Comparison of ENCODE assay signal across 10 mouse cellular contexts in genomic region chr3:27345526-27345925, GRCm38 (mm10). TPM values are rescaled to one million over a fixed set of nuclear protein-coding genes. Genes with fewer than 3 reads are reported as not detected.
DNase-seq lines count a peak whose midpoint lies in the region.
"Had no signal": no experiment of that assay in that cellular context is flagged by ENCODE, and none has a peak within 500 bp of the region (broad histone marks: within the 10 kb centered on the region; RNA-seq: fewer than 3 reads in every experiment).

No protein-coding gene starts in this region.

- DNase-seq in 3T3-L1 (ENCODE audit: low read depth, low spot score): peak; percentile 37
- peak; percentile 75 for DNase-seq in B cell, adult 2 months
- DNase-seq in adrenal gland, postnatal 36 days: peak; percentile 57 to 65
- peak; percentile 40 to 59 for DNase-seq in heart, postnatal 14 days
- DNase-seq in lung, postnatal 4 days: peak; percentile 44 to 71
- peak; percentile 79 for DNase-seq in thymus, postnatal 0 days (ENCODE audit: low spot score)
- DNase-seq in layer of hippocampus, postnatal 10 days (ENCODE audit: low spot score in 2 of 2): no peak
- no peak for DNase-seq in left cerebral cortex, postnatal 25 days (ENCODE audit: low spot score in 2 of 2)

- intact Hi-C loops in heart, postnatal 14 days (cut with DNase I): loop anchor here (10.0 kb wide), 1 partner anchor 161 kb away; the partner anchor contains the start of gene Nceh1
- intact Hi-C loops in left cerebral cortex, postnatal 25 days (cut with DNase I): no loop called here

RNA-seq across cellular contexts. Expression of gene Ghsr, which starts 25.6 kb away (rescaled TPM):
- not detected for total RNA-seq in adrenal gland, postnatal 36 days (2021)
- not detected for total RNA-seq in heart, postnatal 14 days (2021)
- 0.05 and 0.06 TPM in 2 replicates for polyA plus RNA-seq in thymus, postnatal 0 days (2015; fragmentation: Nextera tagmentation; extraction: Ambion mirVana)
- 1 to 10 TPM in 1 of 2 experiments, under 1 TPM in 1; 0.69 to 1.1 TPM for total RNA-seq in layer of hippocampus, postnatal 10 days (2021)
- total RNA-seq in left cerebral cortex, postnatal 25 days (2021): under 1 TPM; 0.09 to 0.14 TPM
- total RNA-seq: gastrocnemius, adult 8-10 months had no signal
- polyA plus RNA-seq: myocyte had no signal

RNA-seq across cellular contexts. Expression of gene Tnfsf10, which starts 28.7 kb away (rescaled TPM):
- 10 to 100 TPM in 1 of 2 experiments, 1 to 10 TPM in 1; 8.3 to 11.6 TPM for total RNA-seq in adrenal gland, postnatal 36 days (2021)
- total RNA-seq in heart, postnatal 14 days (2021): 10 to 100 TPM; 10.9 to 12.3 TPM
- polyA plus RNA-seq in thymus, postnatal 0 days (2015; fragmentation: Nextera tagmentation; extraction: Ambion mirVana): 2.8 TPM in 2 replicates
- total RNA-seq in layer of hippocampus, postnatal 10 days (2021): 1 to 10 TPM; 1.2 to 1.9 TPM
- 1 to 10 TPM; 1.2 to 1.5 TPM for total RNA-seq in left cerebral cortex, postnatal 25 days (2021)
- polyA plus RNA-seq: myocyte had no signal

Comparison
In these comparisons a context has a peak if more than half of its experiments do, and no peak if none do; other contexts are left out.
1. DNase-seq: peak in 3T3-L1 (single experiment), B cell, adult 2 months (2 of 2), adrenal gland, postnatal 36 days (2 of 2), heart, postnatal 14 days (2 of 2), lung, postnatal 4 days (2 of 2) and thymus, postnatal 0 days (single experiment); none in layer of hippocampus, postnatal 10 days (0 of 2) and left cerebral cortex, postnatal 25 days (0 of 2).